Mouse (Mus musculus): ENCODE measurements at regions not wholly inside any gene's neighbourhood (a gene's known extent, or its start where the extent isn't known, plus 50 kb on each side); places are given as distances from the start of the nearest gene placed in this dataset.

GRCm38 (mm10) chr3:115468980-115469379 lies 245.9 kb downstream of the S1pr1 start:
- 75% methylated on average over 4 of the region's 4 CpGs for WGBS
- TF ChIP-seq CTCF (IDR thresholded peaks at IDR 0.05; ENCODE audit: control insufficient read depth, insufficient read depth, low read length): no peak
- no peak for TF ChIP-seq POLR2A (IDR thresholded peaks at IDR 0.05; ENCODE audit: borderline replicate concordance, control insufficient read depth, low read depth, low read length)
- no peak overlapping the region for H3K4me3 ChIP-seq (replicated peaks; ENCODE audit: control insufficient read depth, low read depth, low read length)
- no peaks in the 10 kb centered on the region for H3K4me1 ChIP-seq (ENCODE audit: control insufficient read depth, insufficient read depth, low read length)
- H3K27ac ChIP-seq (ENCODE audit: control insufficient read depth, insufficient read depth, low read depth, low read length, poor library complexity): no peak overlapping the region

GRCm38 (mm10) chr3:115467850-115468249 lies 247.0 kb downstream of the S1pr1 start:
- Histone ChIP-seq H3K4me3 (replicated peaks; ENCODE audit: control insufficient read depth, low read depth, low read length) (no peak overlapping the region), H3K27ac (ENCODE audit: control insufficient read depth, insufficient read depth, low read depth, low read length, poor library complexity) (no peak overlapping the region), H3K4me1 (ENCODE audit: control insufficient read depth, insufficient read depth, low read length) (no peaks in the 10 kb centered on the region)
- no peak for TF ChIP-seq POLR2A (IDR thresholded peaks at IDR 0.05; ENCODE audit: borderline replicate concordance, control insufficient read depth, low read depth, low read length)
- TF ChIP-seq CTCF (IDR thresholded peaks at IDR 0.05; ENCODE audit: control insufficient read depth, insufficient read depth, low read length): no peak
- 56% methylated on average over 2 of the region's 2 CpGs for WGBS

- Histone ChIP-seq H3K4me3 (replicated peaks; ENCODE audit: control insufficient read depth, low read depth, low read length) (no peak overlapping the region), H3K4me1 (ENCODE audit: control insufficient read depth, insufficient read depth, low read length) (no peaks in the 10 kb centered on the region), H3K27ac (ENCODE audit: control insufficient read depth, insufficient read depth, low read depth, low read length, poor library complexity) (no peak overlapping the region)
- WGBS: 73% methylated on average over 3 of the region's 3 CpGs
- no peak for TF ChIP-seq CTCF (IDR thresholded peaks at IDR 0.05; ENCODE audit: control insufficient read depth, insufficient read depth, low read length)
- no peak for TF ChIP-seq POLR2A (IDR thresholded peaks at IDR 0.05; ENCODE audit: borderline replicate concordance, control insufficient read depth, low read depth, low read length)
Observed at GRCm38 (mm10) chr3:115462623-115463022, 252.2 kb downstream of the S1pr1 start.
